Mouse (Mus musculus) stomach, postnatal 0 days (tissue): ENCODE measurements around the gene Sox30. TPM values are rescaled to one million over a fixed set of nuclear protein-coding genes. Genes with fewer than 3 reads are reported as not detected.

ENCODE experiments used
- ATAC-seq: fragments of 200-750 bp; cut with Nextera tagmentation; 2 replicates; pipeline ENCODE4 v1.8.0; 2017; ENCODE audit not compliant: low FRiP score, low TSS enrichment
- DNase-seq: peaks from one replicate; pipeline ENCODE4 v3.0.0-alpha.2; 2016; ENCODE audit warnings: low spot score
- H3K27ac ChIP-seq: fragments of 300-500 bp; sonication (generic); replicated peaks from 2 replicates; pipeline ENCODE4 v1.5.1; 2014; ENCODE audit warnings: mild to moderate bottlenecking, control low read depth
- H3K27me3 ChIP-seq: fragments of 300-500 bp; sonication (generic); 2 replicates; pipeline ENCODE4 v1.6.1; 2014; ENCODE audit warnings: low read length; ENCODE audit not compliant: control insufficient read depth, insufficient read depth
- H3K36me3 ChIP-seq: fragments of 300-500 bp; sonication (generic); 2 replicates; pipeline ENCODE4 v1.6.1; 2014; ENCODE audit warnings: low read length, mixed read lengths; ENCODE audit not compliant: control insufficient read depth, insufficient read depth
- H3K4me1 ChIP-seq: fragments of 300-500 bp; sonication (generic); replicated peaks from 2 replicates; pipeline ENCODE4 v1.6.1; 2014; ENCODE audit warnings: antibody characterized with exemption; ENCODE audit not compliant: control insufficient read depth, insufficient read depth
- H3K4me2 ChIP-seq: fragments of 300-500 bp; sonication (generic); replicated peaks from 2 replicates; pipeline ENCODE4 v1.6.1; 2014; ENCODE audit warnings: low read depth, mild to moderate bottlenecking, control low read depth, moderate library complexity
- H3K4me3 ChIP-seq: fragments of 300-500 bp; sonication (generic); 2 replicates; pipeline ENCODE4 v1.5.1; 2014; ENCODE audit warnings: low read depth, low read length, control low read depth
- H3K9ac ChIP-seq: fragments of 300-500 bp; sonication (generic); 2 replicates; pipeline ENCODE4 v1.6.1; 2014; ENCODE audit warnings: mild to moderate bottlenecking, low read length, control low read depth, mixed read lengths
- H3K9me3 ChIP-seq: fragments of 300-500 bp; sonication (generic); 2 replicates; pipeline ENCODE4 v1.6.1; 2016; ENCODE audit warnings: low read length; ENCODE audit not compliant: control insufficient read depth
- CTCF ChIP-seq: IDR thresholded peaks from 2 replicates; pipeline ENCODE4 v1.5.1; 2016; ENCODE audit warnings: antibody characterized with exemption, low read depth, mild to moderate bottlenecking, moderate library complexity
- EP300 ChIP-seq: optimal IDR thresholded peaks from 2 replicates; pipeline ENCODE3; 2016; ENCODE audit warnings: antibody characterized with exemption
- WGBS: fragments of 180-500 bp; shearing (Covaris S2); extraction: QIAGEN DNeasy Blood & Tissue Kit; methylation state at CpG from one replicate; pipeline ENCODE4 v1.1.7; 2014; 5-methylcytosine and 5-hydroxymethylcytosine counted together
- polyA plus RNA-seq: library from polyadenylated mRNA; unstranded; fragments of >200 nt; fragmentation: Nextera tagmentation; extraction: Ambion mirVana; gene quantifications from 2 replicates; pipeline ENCODE4 v1.2.1, GENCODE M21; 2015

Sox30 gene
- polyA plus RNA-seq, 1 experiment from 2014 or later = 0.17 TPM

DNA sequence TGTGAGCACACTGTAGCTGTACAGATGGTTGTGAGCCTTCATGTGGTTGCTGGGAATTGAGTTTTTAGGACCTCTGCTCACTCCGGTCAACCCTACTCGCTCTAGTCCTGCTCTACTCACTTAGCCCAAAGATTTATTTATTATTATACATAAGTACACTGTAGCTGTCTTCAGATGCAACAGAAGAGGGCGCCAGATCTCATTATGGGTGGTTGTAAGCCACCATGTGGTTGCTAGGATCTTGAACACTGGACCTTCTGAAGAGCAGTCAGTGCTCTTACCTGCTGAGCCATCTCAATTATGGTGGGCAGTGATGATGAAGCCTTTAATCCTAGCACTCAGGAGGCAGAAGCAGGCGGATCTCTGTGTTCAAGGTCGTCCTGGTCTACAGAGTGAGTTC is 20.1 kb upstream of the Sox30 start:
- no peak for DNase-seq
- Histone ChIP-seq H3K27ac (no peak overlapping the region), H3K9ac (no peak overlapping the region), H3K27me3 (no peaks in the 10 kb centered on the region), H3K4me3 (no peak overlapping the region), H3K4me2 (no peak overlapping the region), H3K36me3 (no peaks in the 10 kb centered on the region), H3K4me1 (no peaks in the 10 kb centered on the region), H3K9me3 (no peaks in the 10 kb centered on the region)
- ATAC-seq = no peak
- TF ChIP-seq CTCF (peak; percentile 36; the same call in 1 of the 2 replicates), EP300 (no peak)
- 84% methylated on average over 5 of the region's 5 CpGs for WGBS

DNA sequence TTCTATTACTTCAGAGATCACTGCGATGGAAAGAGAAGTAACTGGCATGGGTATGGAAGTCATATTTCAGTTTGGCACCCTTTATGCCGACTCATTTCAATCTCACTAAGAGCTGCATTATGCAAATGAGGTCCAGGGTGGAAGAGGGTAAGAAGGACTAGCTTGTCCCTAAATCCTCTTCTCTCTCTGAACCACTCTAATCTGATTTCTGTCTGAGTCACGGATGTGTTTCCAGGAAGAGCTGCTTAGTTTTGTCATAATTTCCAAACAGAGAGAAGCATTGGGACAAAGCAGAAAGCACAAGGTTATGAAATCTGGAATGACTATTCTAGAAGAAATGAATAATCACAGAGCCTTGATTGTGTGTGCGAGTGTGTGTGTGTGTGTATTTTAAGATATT is 13.2 kb upstream of the Sox30 start:
- no peaks in the 10 kb centered on the region for H3K9me3 ChIP-seq
- ATAC-seq = no peak
- DNase-seq = no peak
- H3K4me1 ChIP-seq = no peaks in the 10 kb centered on the region
- 62% methylated on average over 4 of the region's 4 CpGs for WGBS
- no peak overlapping the region for H3K4me2 ChIP-seq
- TF ChIP-seq CTCF = no peak
- TF ChIP-seq EP300 = no peak
- H3K27ac ChIP-seq = no peak overlapping the region
- H3K36me3 ChIP-seq = no peaks in the 10 kb centered on the region
- no peak overlapping the region for H3K9ac ChIP-seq
- H3K27me3 ChIP-seq = no peaks in the 10 kb centered on the region
- no peak overlapping the region for H3K4me3 ChIP-seq

DNA sequence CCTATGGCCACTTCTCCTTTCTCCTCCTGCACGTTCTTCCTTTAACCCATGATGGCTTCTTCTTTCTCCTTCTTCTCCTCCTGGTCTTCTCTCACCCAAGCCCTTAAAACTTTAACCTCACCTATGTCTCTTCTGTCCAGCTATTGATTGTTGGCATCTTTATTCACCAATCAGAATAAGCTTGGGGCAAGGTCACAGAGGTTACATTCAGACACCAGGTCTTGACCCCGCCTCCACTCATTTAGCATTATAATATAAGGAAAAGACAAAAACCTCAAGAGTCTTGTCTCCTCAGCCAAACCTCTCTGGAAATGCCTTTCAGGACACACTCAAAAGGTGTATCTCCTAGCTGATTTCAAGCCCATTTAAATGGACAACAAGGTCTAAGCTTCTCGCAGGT is 11.6 kb upstream of the Sox30 start:
- no peaks in the 10 kb centered on the region for H3K36me3 ChIP-seq
- ATAC-seq = no peak

DNA sequence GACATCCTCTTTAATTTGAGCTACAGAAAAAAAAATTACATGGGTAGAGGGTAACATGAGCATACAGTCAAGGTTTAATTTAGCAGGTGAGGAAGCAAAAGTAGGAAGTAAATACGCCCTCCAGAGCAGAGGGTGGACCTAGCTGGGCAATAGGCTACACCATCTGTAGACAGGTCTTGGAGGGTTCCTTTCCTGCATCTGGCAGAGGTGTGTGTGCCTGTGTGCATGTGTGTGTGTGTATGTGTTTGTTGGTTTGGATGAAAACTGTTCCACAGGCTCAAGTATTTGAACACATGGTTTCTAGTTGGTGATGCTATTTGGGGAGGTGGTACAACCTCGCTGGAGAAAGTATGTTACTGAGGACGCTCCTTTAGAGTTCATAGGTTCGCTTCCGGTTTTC is 6.5 kb upstream of the Sox30 start:
- H3K27me3 ChIP-seq = no peaks in the 10 kb centered on the region
- 81% methylated on average over 5 of the region's 5 CpGs for WGBS

More for the DNA sequence above, 11.6 kb upstream of the Sox30 start:
- Histone ChIP-seq H3K4me2 (no peak overlapping the region), H3K27ac (no peak overlapping the region), H3K9ac (no peak overlapping the region), H3K27me3 (no peaks in the 10 kb centered on the region), H3K9me3 (no peaks in the 10 kb centered on the region), H3K4me1 (no peaks in the 10 kb centered on the region), H3K4me3 (no peak overlapping the region)
- 92% methylated on average over 3 of the region's 3 CpGs for WGBS
- no peak for DNase-seq
- TF ChIP-seq CTCF (no peak), EP300 (no peak)

DNA sequence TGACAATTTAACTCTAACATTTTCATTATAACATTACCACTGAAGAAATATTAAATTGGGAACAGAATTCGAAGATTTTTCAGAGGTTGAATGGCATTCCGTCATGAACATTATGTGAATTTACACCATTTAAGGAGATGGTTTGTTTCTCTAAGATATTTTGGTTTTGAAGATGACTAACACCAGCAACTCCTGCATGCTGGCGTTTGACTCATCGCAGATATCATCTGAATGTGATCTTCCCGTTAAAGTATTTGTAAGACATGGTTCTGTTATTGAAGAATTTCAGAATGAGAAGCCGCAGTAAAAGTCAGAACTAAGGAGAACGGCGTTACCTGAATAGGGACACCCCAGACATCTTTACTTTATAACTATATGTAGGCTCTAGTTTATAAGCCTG is 5.6 kb upstream of the Sox30 start:
- H3K27me3 ChIP-seq = no peaks in the 10 kb centered on the region
- H3K4me3 ChIP-seq = no peak overlapping the region
- no peak for TF ChIP-seq EP300
- TF ChIP-seq CTCF = no peak
- no peaks in the 10 kb centered on the region for H3K4me1 ChIP-seq
- H3K4me2 ChIP-seq = no peak overlapping the region
- no peaks in the 10 kb centered on the region for H3K36me3 ChIP-seq
- WGBS = 86% methylated on average over 8 of the region's 8 CpGs
- DNase-seq (no peak), ATAC-seq (no peak)
- no peak overlapping the region for H3K27ac ChIP-seq
- no peak overlapping the region for H3K9ac ChIP-seq
- H3K9me3 ChIP-seq = no peaks in the 10 kb centered on the region

More for the DNA sequence above, 6.5 kb upstream of the Sox30 start:
- ATAC-seq = no peak
- no peaks in the 10 kb centered on the region for H3K9me3 ChIP-seq
- TF ChIP-seq CTCF (no peak), EP300 (no peak)
- H3K4me2 ChIP-seq = no peak overlapping the region
- no peak for DNase-seq
- H3K4me3 ChIP-seq = no peak overlapping the region
- no peak overlapping the region for H3K27ac ChIP-seq
- no peak overlapping the region for H3K9ac ChIP-seq
- no peaks in the 10 kb centered on the region for H3K4me1 ChIP-seq
- no peaks in the 10 kb centered on the region for H3K36me3 ChIP-seq

DNA sequence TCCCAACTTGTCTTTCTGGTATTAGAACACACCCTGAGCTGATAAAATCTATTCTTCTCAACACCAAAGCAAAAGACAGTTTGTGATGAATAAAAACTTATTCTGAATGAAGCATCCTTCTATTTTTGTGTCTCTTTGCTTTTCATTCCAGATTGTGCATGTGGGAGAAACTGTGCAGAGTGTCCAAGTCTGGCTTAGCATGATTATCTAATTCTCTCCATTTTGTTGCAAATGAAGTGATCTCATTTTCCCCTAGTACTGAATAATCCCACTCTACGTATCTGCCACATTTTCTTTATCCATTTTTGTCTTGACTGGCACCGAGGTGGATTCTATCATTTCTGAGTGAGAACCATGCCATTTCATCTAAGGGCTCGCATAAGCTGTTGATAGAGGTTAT is 4.0 kb upstream of the Sox30 start:
- Histone ChIP-seq H3K4me2 (no peak overlapping the region), H3K36me3 (no peaks in the 10 kb centered on the region), H3K4me1 (no peaks in the 10 kb centered on the region), H3K27ac (no peak overlapping the region), H3K27me3 (no peaks in the 10 kb centered on the region), H3K9me3 (no peaks in the 10 kb centered on the region), H3K9ac (no peak overlapping the region), H3K4me3 (no peak overlapping the region)
- WGBS = 70% methylated on average over 3 of the region's 3 CpGs
- DNase-seq (no peak), ATAC-seq (no peak)
- TF ChIP-seq CTCF = no peak
- no peak for TF ChIP-seq EP300
